Mouse (Mus musculus): Measurements from ENCODE around the gene Kcnmb3. TPM values are rescaled to one million over a fixed set of nuclear protein-coding genes. Genes with fewer than 3 reads are reported as not detected.

Gene Kcnmb3
- 0.19 and 0.22 TPM in 2 replicates for polyA plus RNA-seq (2015; fragmentation: Nextera tagmentation; extraction: Ambion mirVana)

DNA sequence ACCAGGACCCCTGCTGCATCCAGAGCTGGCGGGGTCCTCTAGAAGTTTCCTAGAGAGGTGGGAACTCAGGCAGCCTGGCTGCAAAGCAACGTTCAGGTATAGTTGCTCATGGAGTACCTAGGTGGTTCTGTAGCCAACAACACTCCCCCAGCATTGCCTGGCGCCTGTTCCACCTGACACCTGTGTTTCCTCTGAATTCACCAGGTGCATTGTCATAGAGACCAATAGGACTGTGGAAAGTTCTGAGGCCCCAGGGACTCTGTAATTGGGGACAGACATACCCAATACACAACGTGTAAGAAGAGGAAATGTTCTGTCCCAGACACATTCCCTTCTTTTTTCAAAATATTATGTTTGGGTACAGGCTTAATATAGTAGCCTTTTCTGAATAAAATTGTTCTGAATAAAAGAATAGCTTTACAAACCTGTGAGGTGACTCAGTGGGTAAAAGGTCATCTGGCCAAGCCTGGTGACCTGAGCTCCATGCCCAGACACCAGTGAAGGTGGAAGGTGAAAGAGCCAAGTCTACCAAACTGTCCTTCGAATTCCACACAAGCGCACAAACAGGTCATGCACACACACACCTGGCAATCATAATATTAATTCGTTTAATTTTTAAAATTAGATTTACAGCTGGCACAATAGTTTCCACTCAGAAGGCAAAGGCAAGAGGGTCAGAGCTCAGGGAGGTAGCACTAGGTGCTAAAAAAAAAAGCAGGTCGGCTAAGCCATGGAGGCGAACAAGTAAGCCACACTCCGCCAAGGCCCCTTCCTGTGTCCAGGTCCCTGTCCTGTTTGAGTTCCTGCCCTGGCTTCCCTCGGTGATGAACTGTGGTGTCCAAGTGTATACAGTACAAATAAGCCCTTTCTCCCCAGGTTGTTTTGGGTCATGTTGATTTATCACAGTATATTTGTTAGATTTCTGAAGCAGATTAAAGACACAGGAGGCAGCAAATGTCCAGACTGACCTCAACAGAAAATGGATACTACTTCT, at the start of gene Kcnmb3:
Kcnmb3 (minus strand) TSS at position 135 of the 994 bp plus-strand sequence.
- Histone ChIP-seq H3K36me3 (replicated peaks) (no peaks in the 10 kb centered on the region), H3K9me3 (no peaks in the 10 kb centered on the region), H3K9ac (no peak within 1 kb of the TSS), H3K27ac (no peak within 1 kb of the TSS), H3K4me2 (no peak within 1 kb of the TSS), H3K27me3 (replicated peaks) (no peaks in the 10 kb centered on the region), H3K4me1 (no peaks in the 10 kb centered on the region; the same call in 1 of the 2 replicates), H3K4me3 (no peak within 1 kb of the TSS)
- 83% methylated on average over 11 of the region's 11 CpGs for WGBS
- no peak for ATAC-seq (replicated peaks)

DNA sequence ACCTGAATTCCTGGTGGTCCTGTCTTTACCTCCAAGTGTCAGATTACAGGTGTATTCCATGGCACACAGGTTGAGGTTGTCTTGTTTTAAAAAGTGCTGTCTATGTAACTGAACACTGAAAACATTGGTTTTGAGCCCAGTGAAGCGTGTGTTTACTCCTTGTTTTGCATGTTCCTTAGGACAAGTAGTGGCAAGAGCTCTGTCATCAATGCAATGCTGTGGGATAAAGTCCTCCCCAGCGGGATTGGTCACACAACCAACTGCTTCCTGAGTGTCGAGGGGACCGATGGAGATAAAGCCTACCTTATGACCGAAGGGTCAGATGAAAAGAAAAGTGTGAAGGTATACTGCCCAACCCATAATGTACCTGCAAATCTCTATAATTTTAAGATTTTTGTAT, 46.1 kb upstream of the Kcnmb3 start:
- Histone ChIP-seq H3K4me3 (no peak overlapping the region), H3K27me3 (replicated peaks) (no peaks in the 10 kb centered on the region), H3K9ac (no peak overlapping the region), H3K27ac (no peak overlapping the region), H3K4me2 (no peak overlapping the region), H3K9me3 (no peaks in the 10 kb centered on the region), H3K4me1 (no peaks in the 10 kb centered on the region), H3K36me3 (replicated peaks) (peaks cover 30% of the 10 kb centered on the region; the same call in 1 of the 2 replicates)
- no peak for ATAC-seq (replicated peaks)
- 96% methylated on average over 5 of the region's 5 CpGs for WGBS

DNA sequence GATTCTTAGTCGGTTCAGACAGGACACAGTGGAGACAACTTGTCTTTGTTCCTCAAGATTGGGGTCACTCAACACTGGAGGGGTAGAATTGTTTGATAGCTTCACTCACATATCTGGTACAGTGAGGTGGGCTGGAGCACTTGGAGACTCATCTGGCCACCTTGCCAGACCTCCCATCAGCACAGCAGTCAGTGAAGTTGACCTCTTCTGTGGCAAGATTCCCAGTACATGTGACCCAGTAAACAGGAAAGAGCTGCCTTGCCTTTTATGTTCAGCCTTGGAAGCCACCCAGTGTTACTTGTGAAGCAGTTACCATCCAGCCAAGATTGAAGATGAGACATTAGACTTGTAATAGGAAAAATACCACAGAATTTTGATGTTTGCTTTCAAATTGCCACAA, 45.5 kb upstream of the Kcnmb3 start:
- no peaks in the 10 kb centered on the region for H3K9me3 ChIP-seq
- H3K27me3 ChIP-seq (replicated peaks), result no peaks in the 10 kb centered on the region
- H3K36me3 ChIP-seq (replicated peaks), result peaks cover 28% of the 10 kb centered on the region; the same call in 1 of the 2 replicates
- 57% methylated on average over 1 of the region's 1 CpGs for WGBS
- H3K4me3 ChIP-seq, result no peak overlapping the region
- no peak overlapping the region for H3K9ac ChIP-seq
- H3K27ac ChIP-seq, result no peak overlapping the region
- H3K4me2 ChIP-seq, result no peak overlapping the region
- H3K4me1 ChIP-seq, result no peaks in the 10 kb centered on the region
- ATAC-seq (replicated peaks), result no peak

- WGBS, result 81% methylated on average over 1 of the region's 1 CpGs
These were observed 43.7 kb upstream of the Kcnmb3 start for GRCm38 (mm10) chr3:32535692-32536091.

GRCm38 (mm10) chr3:32530041-32530440, 38.0 kb upstream of the Kcnmb3 start:
- H3K9me3 ChIP-seq, result no peaks in the 10 kb centered on the region
- H3K4me3 ChIP-seq, result peak overlapping the region; percentile 91
- WGBS, result 17% methylated on average over 5 of the region's 5 CpGs
- H3K27me3 ChIP-seq (replicated peaks), result no peaks in the 10 kb centered on the region
- peaks cover 3% of the 10 kb centered on the region; the same call in 1 of the 2 replicates for H3K36me3 ChIP-seq (replicated peaks)
- peaks cover 10% of the 10 kb centered on the region for H3K4me1 ChIP-seq
- H3K4me2 ChIP-seq, result peak overlapping the region; percentile 46
- no peak for ATAC-seq (replicated peaks)
- no peak overlapping the region for H3K27ac ChIP-seq
- peak overlapping the region; percentile 86; the same call in 1 of the 2 replicates for H3K9ac ChIP-seq

More at GRCm38 (mm10) chr3:32535692-32536091, 43.7 kb upstream of the Kcnmb3 start:
- H3K36me3 ChIP-seq (replicated peaks), result peaks cover 20% of the 10 kb centered on the region; the same call in 1 of the 2 replicates
- no peaks in the 10 kb centered on the region for H3K9me3 ChIP-seq
- ATAC-seq (replicated peaks), result no peak
- H3K4me2 ChIP-seq, result no peak overlapping the region
- no peak overlapping the region for H3K4me3 ChIP-seq
- no peaks in the 10 kb centered on the region for H3K4me1 ChIP-seq
- H3K9ac ChIP-seq, result no peak overlapping the region
- H3K27me3 ChIP-seq (replicated peaks), result no peaks in the 10 kb centered on the region
- no peak overlapping the region for H3K27ac ChIP-seq

- ATAC-seq (replicated peaks), result peak; percentile 100
- Histone ChIP-seq H3K36me3 (replicated peaks) (no peaks in the 10 kb centered on the region; the same call in 1 of the 2 replicates), H3K4me3 (peak within 1 kb of the TSS; percentile 91), H3K4me1 (peaks cover 10% of the 10 kb centered on the region), H3K9ac (peak within 1 kb of the TSS; percentile 86), H3K27ac (peak within 1 kb of the TSS; percentile 84), H3K27me3 (replicated peaks) (no peaks in the 10 kb centered on the region), H3K4me2 (peak within 1 kb of the TSS; percentile 46), H3K9me3 (no peaks in the 10 kb centered on the region)
- under 1% methylated on average over 47 of the region's 47 CpGs for WGBS
These were observed 37.4 kb upstream of the Kcnmb3 start, which contains the start of gene Mfn1 for GRCm38 (mm10) chr3:32529303-32529898. TSS of gene Mfn1 (plus strand) at chr3:32529465.

- Histone ChIP-seq H3K27me3 (replicated peaks) (no peaks in the 10 kb centered on the region), H3K4me2 (no peak overlapping the region), H3K9me3 (no peaks in the 10 kb centered on the region), H3K27ac (no peak overlapping the region), H3K4me1 (peaks cover 10% of the 10 kb centered on the region), H3K36me3 (replicated peaks) (peaks cover 7% of the 10 kb centered on the region; the same call in 1 of the 2 replicates), H3K9ac (no peak overlapping the region), H3K4me3 (no peak overlapping the region)
- WGBS, result 90% methylated on average over 4 of the region's 4 CpGs
- ATAC-seq (replicated peaks), result no peak
These were observed 35.1 kb upstream of the Kcnmb3 start for GRCm38 (mm10) chr3:32527181-32527580.

- Histone ChIP-seq H3K27ac (no peak overlapping the region), H3K4me1 (peaks cover 39% of the 10 kb centered on the region), H3K36me3 (replicated peaks) (peaks cover 13% of the 10 kb centered on the region; the same call in 1 of the 2 replicates), H3K9ac (no peak overlapping the region), H3K27me3 (replicated peaks) (no peaks in the 10 kb centered on the region), H3K4me2 (no peak overlapping the region), H3K9me3 (no peaks in the 10 kb centered on the region), H3K4me3 (no peak overlapping the region)
- ATAC-seq (replicated peaks), result no peak
These were observed 21.5 kb upstream of the Kcnmb3 start for GRCm38 (mm10) chr3:32513528-32513927.

DNA sequence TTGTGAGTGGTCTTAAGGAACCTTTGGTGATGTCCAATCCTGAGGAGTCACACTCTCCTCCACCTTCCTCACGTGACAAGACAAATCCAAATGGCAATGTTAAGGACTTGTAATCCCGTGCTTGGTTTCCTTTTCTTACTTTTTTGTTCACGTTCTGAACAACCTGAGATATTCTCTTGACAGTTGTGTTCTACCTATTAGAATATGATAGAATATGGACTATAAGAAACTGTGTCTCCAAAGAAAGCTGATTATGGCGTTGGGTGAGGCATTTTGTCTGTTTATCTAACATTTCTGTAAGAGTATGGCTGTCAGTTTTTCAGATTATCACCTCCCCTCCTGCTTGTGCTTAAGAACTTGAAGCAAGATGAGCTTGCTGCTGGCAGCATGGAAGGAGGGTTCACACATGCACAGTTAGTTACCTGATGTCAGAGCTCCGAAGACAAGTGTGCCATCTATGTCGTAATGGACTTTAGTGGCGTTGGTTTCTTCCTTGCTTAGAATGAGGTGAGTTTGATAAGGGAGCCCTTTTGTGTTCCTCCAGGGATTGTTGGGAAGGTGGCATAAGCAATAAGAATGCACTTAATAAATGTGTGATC, 20.8 kb upstream of the Kcnmb3 start:
- H3K4me3 ChIP-seq, result no peak overlapping the region
- H3K4me1 ChIP-seq, result peaks cover 39% of the 10 kb centered on the region
- H3K27me3 ChIP-seq (replicated peaks), result no peaks in the 10 kb centered on the region
- peaks cover 8% of the 10 kb centered on the region; the same call in 1 of the 2 replicates for H3K36me3 ChIP-seq (replicated peaks)
- H3K27ac ChIP-seq, result no peak overlapping the region
- H3K9ac ChIP-seq, result no peak overlapping the region
- WGBS, result 92% methylated on average over 7 of the region's 7 CpGs
- H3K4me2 ChIP-seq, result no peak overlapping the region
- no peaks in the 10 kb centered on the region for H3K9me3 ChIP-seq
- ATAC-seq (replicated peaks), result no peak

DNA sequence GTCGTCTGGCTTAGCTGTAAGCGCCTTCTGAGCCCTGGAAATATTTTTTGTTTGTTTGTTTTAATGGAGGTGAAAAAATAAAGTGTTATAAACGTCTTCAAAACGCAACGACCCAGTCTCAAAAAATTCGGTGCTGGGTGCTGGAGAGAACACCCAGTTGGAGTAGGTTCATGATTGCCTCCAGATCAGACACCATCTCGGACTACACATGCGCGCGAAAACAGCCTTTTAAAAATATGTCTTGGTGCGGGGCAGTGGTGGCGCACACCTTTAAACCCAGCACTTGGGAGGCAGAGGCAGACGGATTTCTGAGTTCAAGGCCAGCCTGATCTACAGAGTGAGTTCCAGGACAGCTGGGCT, 19.1 kb upstream of the Kcnmb3 start:
- WGBS, result 3% methylated on average over 13 of the region's 13 CpGs
- H3K36me3 ChIP-seq (replicated peaks), result no peaks in the 10 kb centered on the region
- H3K27ac ChIP-seq, result peak overlapping the region; percentile 84
- H3K4me1 ChIP-seq, result peaks cover 39% of the 10 kb centered on the region
- no peak for ATAC-seq (replicated peaks)
- H3K4me3 ChIP-seq, result peak overlapping the region; percentile 87
- no peaks in the 10 kb centered on the region for H3K9me3 ChIP-seq
- H3K27me3 ChIP-seq (replicated peaks), result no peaks in the 10 kb centered on the region
- H3K9ac ChIP-seq, result peak overlapping the region; percentile 91
- peak overlapping the region; percentile 69 for H3K4me2 ChIP-seq

DNA sequence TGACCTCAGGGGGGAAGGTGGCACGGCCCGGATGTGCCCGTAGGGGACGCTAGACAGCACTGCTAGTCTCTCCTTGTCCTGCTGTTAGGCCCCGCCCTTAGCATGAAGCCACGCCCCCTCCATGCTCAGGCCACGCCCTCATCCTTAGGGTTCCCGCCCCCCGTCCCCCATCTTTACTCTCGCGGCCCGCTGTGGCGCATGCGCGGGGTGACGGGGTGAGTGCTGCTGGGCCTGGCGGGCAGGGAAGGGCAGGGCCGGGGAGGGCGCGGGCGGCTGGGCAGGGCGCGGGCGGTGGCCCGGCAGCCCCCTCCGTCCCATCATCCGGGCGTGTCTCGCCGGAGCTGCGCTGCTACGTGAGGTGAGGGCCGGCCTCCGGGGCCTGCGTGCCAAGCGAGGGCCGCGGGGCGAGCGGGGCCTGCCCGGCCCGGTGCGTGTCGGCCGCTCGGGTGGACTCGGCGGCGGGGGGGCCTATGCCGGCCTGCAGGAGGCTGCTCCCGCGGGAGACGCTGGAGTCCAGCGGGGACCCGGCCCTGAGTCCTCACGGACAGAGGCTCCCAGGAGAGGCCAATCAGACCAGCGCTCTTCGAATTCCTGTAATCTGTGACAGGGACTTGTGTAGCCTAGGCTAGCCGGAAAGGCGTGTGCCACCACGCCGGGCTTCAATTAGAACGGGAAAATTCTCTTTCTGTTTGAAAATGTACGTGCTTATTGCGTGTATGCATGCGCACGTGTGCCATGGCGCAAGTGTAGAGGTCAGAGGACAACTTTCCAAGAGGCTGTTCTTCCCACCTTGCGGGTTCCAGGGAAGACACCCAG, 18.6 kb upstream of the Kcnmb3 start:
- Histone ChIP-seq H3K36me3 (replicated peaks) (no peaks in the 10 kb centered on the region), H3K27ac (peak overlapping the region; percentile 84), H3K4me2 (peak overlapping the region; percentile 69), H3K4me3 (peak overlapping the region; percentile 87), H3K9me3 (no peaks in the 10 kb centered on the region), H3K4me1 (peaks cover 39% of the 10 kb centered on the region), H3K9ac (peak overlapping the region; percentile 91), H3K27me3 (replicated peaks) (no peaks in the 10 kb centered on the region)
- ATAC-seq (replicated peaks), result peak; percentile 89
- under 1% methylated on average over 65 of the region's 69 CpGs for WGBS
